Mouse (Mus musculus) CH12.LX (cell line): Measurements from ENCODE around the gene Gabrb1. TPM values are rescaled to one million over a fixed set of nuclear protein-coding genes. Genes with fewer than 3 reads are reported as not detected.

ENCODE experiments used
- DNase-seq: peaks from one replicate; pipeline ENCODE4 v3.0.0-alpha.2; 2013; ENCODE audit errors: extremely low read depth
- H3K27ac ChIP-seq: 2 replicates; pipeline ENCODE4 v1.5.1; 2012; ENCODE audit warnings: low read depth, mild to moderate bottlenecking, control low read depth, moderate library complexity; ENCODE audit not compliant: insufficient read depth
- H3K27me3 ChIP-seq: replicated peaks from 2 replicates; pipeline ENCODE3; 2012; ENCODE audit warnings: inconsistent platforms
- H3K36me3 ChIP-seq, 2 experiments: replicated peaks in 1 of 2; 2 replicates each; pipeline versions ENCODE3 to v1.6.1; 2012; ENCODE audit warnings: inconsistent platforms in 1 of 2, low read length in 1 of 2, mild to moderate bottlenecking in 1 of 2, mixed read lengths in 1 of 2, moderate library complexity in 1 of 2; ENCODE audit not compliant: control insufficient read depth in 1 of 2, insufficient read depth in 1 of 2
- H3K4me1 ChIP-seq, 2 experiments: 2 replicates each; pipeline ENCODE4 v1.6.1; 2012; ENCODE audit warnings: inconsistent platforms in 1 of 2, moderate library complexity in 1 of 2; ENCODE audit not compliant: insufficient read depth in 2 of 2, control insufficient read depth in 1 of 2
- H3K4me2 ChIP-seq: 2 replicates; pipeline ENCODE4 v1.6.1; 2012; ENCODE audit warnings: low read depth, mild to moderate bottlenecking, control low read depth; ENCODE audit not compliant: poor library complexity, insufficient read depth, severe bottlenecking
- H3K4me3 ChIP-seq, 3 experiments: fragments of 150-350 bp in 1 of 3; sonication (generic) in 1 of 3; replicated peaks in 1 of 3; 2 replicates each; pipeline versions ENCODE3 to v1.5.1; 2011 to 2012; ENCODE audit warnings: low read depth in 2 of 3, low read length in 2 of 3, mild to moderate bottlenecking in 2 of 3, moderate library complexity in 2 of 3, control low read depth in 1 of 3, improper control_type of control experiment in 1 of 3, inconsistent platforms in 1 of 3, mixed read lengths in 1 of 3; ENCODE audit not compliant: poor library complexity in 1 of 3
- H3K79me2 ChIP-seq: replicated peaks from 2 replicates; pipeline ENCODE4 v1.6.1; 2012; ENCODE audit warnings: mild to moderate bottlenecking, moderate library complexity; ENCODE audit not compliant: control insufficient read depth, poor library complexity, insufficient read depth, severe bottlenecking; ENCODE audit errors: extremely low read depth
- H3K9ac ChIP-seq: 2 replicates; pipeline ENCODE4 v1.6.1; 2012; ENCODE audit warnings: low read depth, mild to moderate bottlenecking, control low read depth, moderate library complexity; ENCODE audit not compliant: insufficient read depth
- H3K9me3 ChIP-seq: replicated peaks from 2 replicates; pipeline ENCODE3; 2012; ENCODE audit warnings: low read length, inconsistent platforms, mixed read lengths
- BHLHE40 ChIP-seq: IDR thresholded peaks from 2 replicates; pipeline ENCODE4 v1.6.1; 2011; ENCODE audit warnings: mild to moderate bottlenecking, low read depth, low read length, improper control_type of control experiment
- CHD1 ChIP-seq: IDR thresholded peaks from 2 replicates; pipeline ENCODE4 v1.6.1; 2012; ENCODE audit warnings: low read depth, low read length, improper control_type of control experiment, inconsistent platforms
- E2F4 ChIP-seq: IDR thresholded peaks from 2 replicates; pipeline ENCODE4 v1.6.1; 2011; ENCODE audit warnings: low read depth, low read length, improper control_type of control experiment; ENCODE audit not compliant: insufficient replicate concordance
- ELF1 ChIP-seq: IDR thresholded peaks from 2 replicates; pipeline ENCODE4 v1.6.1; 2014; ENCODE audit warnings: low read depth, mild to moderate bottlenecking, inconsistent platforms, low read length, improper control_type of control experiment
- EP300 ChIP-seq: IDR thresholded peaks from 2 replicates; pipeline ENCODE4 v1.6.1; 2011; ENCODE audit warnings: low read length, improper control_type of control experiment
- ETS1 ChIP-seq: conservative IDR thresholded peaks from 2 replicates; pipeline ENCODE4 v1.6.1; 2012; ENCODE audit warnings: low read depth, mild to moderate bottlenecking, inconsistent platforms, low read length, improper control_type of control experiment, moderate library complexity
- GABPA ChIP-seq: IDR thresholded peaks from 2 replicates; pipeline ENCODE4 v1.6.1; 2012; ENCODE audit warnings: low read depth, low read length, improper control_type of control experiment, inconsistent platforms; ENCODE audit not compliant: insufficient replicate concordance
- HCFC1 ChIP-seq: IDR thresholded peaks from 2 replicates; pipeline ENCODE4 v1.6.1; 2012; ENCODE audit warnings: low read depth, mild to moderate bottlenecking, inconsistent platforms, low read length, improper control_type of control experiment
- IRF4 ChIP-seq: IDR thresholded peaks from 2 replicates; pipeline ENCODE4 v1.6.1; 2014; ENCODE audit warnings: low read depth, mild to moderate bottlenecking, inconsistent platforms, low read length, improper control_type of control experiment
- JUN ChIP-seq: IDR thresholded peaks from 2 replicates; pipeline ENCODE4 v1.6.1; 2011; ENCODE audit warnings: low read depth, mild to moderate bottlenecking, low read length, improper control_type of control experiment, moderate library complexity; ENCODE audit not compliant: insufficient read depth
- JUND ChIP-seq: conservative IDR thresholded peaks from 2 replicates; pipeline ENCODE4 v1.6.1; 2011; ENCODE audit warnings: low read depth, low read length, improper control_type of control experiment
- KAT2A ChIP-seq: IDR thresholded peaks from 2 replicates; pipeline ENCODE4 v1.6.1; 2012; ENCODE audit warnings: low read length, improper control_type of control experiment, inconsistent platforms; ENCODE audit not compliant: insufficient replicate concordance
- MAX ChIP-seq: IDR thresholded peaks from 2 replicates; pipeline ENCODE4 v1.6.1; 2011; ENCODE audit warnings: low read length, improper control_type of control experiment
- MXI1 ChIP-seq: IDR thresholded peaks from 2 replicates; pipeline ENCODE4 v1.6.1; 2011; ENCODE audit warnings: mild to moderate bottlenecking, low read depth, low read length, improper control_type of control experiment
- MYC ChIP-seq: IDR thresholded peaks from 2 replicates; pipeline ENCODE4 v1.6.1; 2011; ENCODE audit warnings: low read depth, mild to moderate bottlenecking, improper control_type of control experiment, low read length
- NELFE ChIP-seq: IDR thresholded peaks from 2 replicates; pipeline ENCODE4 v1.6.1; 2011; ENCODE audit warnings: low read depth, low read length, improper control_type of control experiment
- NRF1 ChIP-seq: IDR thresholded peaks from 2 replicates; pipeline ENCODE4 v1.6.1; 2014; ENCODE audit warnings: low read depth, mild to moderate bottlenecking, inconsistent platforms, low read length, improper control_type of control experiment, moderate library complexity
- PAX5 ChIP-seq: IDR thresholded peaks from 2 replicates; pipeline ENCODE4 v1.6.1; 2012; ENCODE audit warnings: low read length, inconsistent platforms, mixed read lengths
- POLR2AphosphoS2 ChIP-seq: IDR thresholded peaks from 2 replicates; pipeline ENCODE4 v1.6.1; 2011; ENCODE audit warnings: low read depth, low read length, improper control_type of control experiment
- RAD21 ChIP-seq: IDR thresholded peaks from 2 replicates; pipeline ENCODE4 v1.6.1; 2011; ENCODE audit warnings: low read depth, mild to moderate bottlenecking, low read length, improper control_type of control experiment, moderate library complexity
- RCOR1 ChIP-seq: conservative IDR thresholded peaks from 2 replicates; pipeline ENCODE4 v1.6.1; 2012; ENCODE audit warnings: low read depth, mild to moderate bottlenecking, inconsistent platforms, low read length, improper control_type of control experiment
- SIN3A ChIP-seq: IDR thresholded peaks from 2 replicates; pipeline ENCODE4 v1.6.1; 2012; ENCODE audit warnings: low read length, improper control_type of control experiment, inconsistent platforms
- SMC3 ChIP-seq: IDR thresholded peaks from 2 replicates; pipeline ENCODE4 v1.6.1; 2011; ENCODE audit warnings: low read depth, low read length, improper control_type of control experiment
- TCF12 ChIP-seq: IDR thresholded peaks from 2 replicates; pipeline ENCODE4 v1.6.1; 2014; ENCODE audit warnings: low read depth, mild to moderate bottlenecking, inconsistent platforms, low read length, improper control_type of control experiment
- USF2 ChIP-seq: conservative IDR thresholded peaks from 2 replicates; pipeline ENCODE4 v1.6.1; 2011; ENCODE audit warnings: low read depth, low read length, improper control_type of control experiment
- ZC3H11A ChIP-seq: IDR thresholded peaks from 2 replicates; pipeline ENCODE4 v1.6.1; 2012; ENCODE audit warnings: low read depth, mild to moderate bottlenecking, inconsistent platforms, low read length, improper control_type of control experiment
- ZKSCAN1 ChIP-seq: IDR thresholded peaks from 2 replicates; pipeline ENCODE4 v1.6.1; 2012; ENCODE audit warnings: low read depth, inconsistent platforms, low read length, improper control_type of control experiment, borderline replicate concordance
- ZMIZ1 ChIP-seq: IDR thresholded peaks from 2 replicates; pipeline ENCODE4 v1.6.1; 2012; ENCODE audit warnings: low read depth, mild to moderate bottlenecking, inconsistent platforms, low read length, improper control_type of control experiment
- ZNF384 ChIP-seq: IDR thresholded peaks from 2 replicates; pipeline ENCODE4 v1.6.1; 2012; ENCODE audit warnings: low read depth, low read length, improper control_type of control experiment, inconsistent platforms
- dilution Hi-C: fragments of 300-500 bp; cut with MboI; formaldehyde crosslinking; loops from 2 replicates; pipeline ENCODE4 v1.14.3; 2020; ENCODE audit warnings: low sequenced_read_pairs; ENCODE audit not compliant: extremely low pct_unique_long_range_greater_than_20kb, extremely low pct_ligation_motif_present
- in situ Hi-C: fragments of 300-500 bp; cut with MboI; formaldehyde crosslinking; loops from 3 replicates; pipeline ENCODE4 v1.14.3; 2019; ENCODE audit warnings: low sequenced_read_pairs, low pct_ligation_motif_present, low pct_unique_long_range_greater_than_20kb, mixed read lengths
- polyA plus RNA-seq: library from polyadenylated mRNA; unstranded; fragments of >175 nt; gene quantifications from 2 replicates; pipeline ENCODE4 v1.2.1, GENCODE M21; 2012; ENCODE audit warnings: low read depth; ENCODE audit not compliant: insufficient read length
- total RNA-seq, 2 experiments: library from RNA; depleted of rRNA; stranded (reverse); fragments of 300-350 nt in 1 of 2; fragments of >200 nt in 1 of 2; gene quantifications; 2 replicates each; pipeline ENCODE4 v1.2.3; 2012 to 2014

Gabrb1 gene
- under 0.01 TPM in 1 of 2 replicates, not detected in the other for total RNA-seq (2012; rRNA removed)
- total RNA-seq (2014; rRNA removed), result not detected in 2 replicates
- 0.03 and 0.04 TPM in 2 replicates for polyA plus RNA-seq

GRCm38 (mm10) chr5:71657482-71658114, at the start of gene Gabrb1:
Gene Gabrb1 (plus strand): TSS chr5:71658113.
- Histone ChIP-seq H3K27ac (no peak within 1 kb of the TSS), H3K27me3 (no peaks in the 10 kb centered on the region), H3K4me1 (no peaks in the 10 kb centered on the region), H3K9ac (no peak within 1 kb of the TSS), H3K79me2 (no peaks in the 10 kb centered on the region), H3K36me3 (no peaks in the 10 kb centered on the region), H3K9me3 (peaks cover 5% of the 10 kb centered on the region), H3K4me2 (no peak within 1 kb of the TSS), H3K4me3 (no peak within 1 kb of the TSS)
- dilution Hi-C loops (no loop called here), in situ Hi-C loops (no loop called here)
- TF ChIP-seq CHD1 (no peak), SIN3A (no peak), USF2 (no peak), NELFE (no peak), HCFC1 (no peak), IRF4 (no peak), SMC3 (no peak), E2F4 (no peak), TCF12 (no peak), ETS1 (no peak), ELF1 (no peak), POLR2AphosphoS2 (no peak), MAX (no peak), RAD21 (no peak), JUN (no peak), BHLHE40 (no peak), MYC (no peak)
- DNase-seq, result no peak

GRCm38 (mm10) chr5:71608735-71609134, 49.2 kb upstream of the Gabrb1 start:
- TF ChIP-seq MXI1, result no peak
- TF ChIP-seq NRF1, result no peak
- no peak for TF ChIP-seq ZC3H11A
- no peak for TF ChIP-seq ETS1
- TF ChIP-seq JUN, result no peak
- TF ChIP-seq EP300, result no peak
- no peak for TF ChIP-seq RCOR1
- TF ChIP-seq HCFC1, result no peak
- TF ChIP-seq JUND, result no peak
- no peak for TF ChIP-seq KAT2A
- no peak for TF ChIP-seq USF2
- TF ChIP-seq GABPA, result no peak
- TF ChIP-seq ZNF384, result no peak
- no peak for TF ChIP-seq PAX5
- no peak for TF ChIP-seq ZMIZ1
- TF ChIP-seq ZKSCAN1, result no peak
- no peak for TF ChIP-seq SMC3
- TF ChIP-seq TCF12, result no peak
- no peak for TF ChIP-seq IRF4
- no peak for TF ChIP-seq MAX
- no peak overlapping the region for H3K27ac ChIP-seq
- H3K4me1 ChIP-seq, result peaks cover 0 to 17% of the 10 kb centered on the region in 2 experiments; a peak in 2 of 4 replicates
- no peak for DNase-seq
- H3K79me2 ChIP-seq, result no peaks in the 10 kb centered on the region
- no peaks in the 10 kb centered on the region for H3K36me3 ChIP-seq
- H3K9me3 ChIP-seq, result no peaks in the 10 kb centered on the region
- dilution Hi-C loops, result no loop called here
- H3K4me3 ChIP-seq, result no peak overlapping the region
- H3K9ac ChIP-seq, result no peak overlapping the region
- H3K27me3 ChIP-seq, result no peaks in the 10 kb centered on the region
- in situ Hi-C loops, result no loop called here
- no peak overlapping the region for H3K4me2 ChIP-seq
